Mouse (Mus musculus) midbrain, postnatal 0 days (tissue): ENCODE results near the gene Htr5b. TPM values are rescaled to one million over a fixed set of nuclear protein-coding genes. Genes with fewer than 3 reads are reported as not detected.

Experiments used
- ATAC-seq: fragments of 200-750 bp; cut with Nextera tagmentation; 2 replicates; pipeline ENCODE4 v1.8.0; 2017; ENCODE audit warnings: moderate number of reproducible peaks, mild to moderate bottlenecking, moderate TSS enrichment, moderate library complexity; ENCODE audit not compliant: low FRiP score
- DNase-seq: peaks from one replicate; pipeline ENCODE4 v3.0.0-alpha.2; 2015; ENCODE audit warnings: low spot score
- H3K27ac ChIP-seq: fragments of 300-500 bp; sonication (generic); 2 replicates; pipeline ENCODE4 v1.5.1; 2014; ENCODE audit warnings: low read depth, mild to moderate bottlenecking, low read length, mixed read lengths
- H3K27me3 ChIP-seq: fragments of 300-500 bp; sonication (generic); 2 replicates; pipeline ENCODE4 v1.6.1; 2014; ENCODE audit warnings: low read length, control low read depth, mixed read lengths; ENCODE audit not compliant: insufficient read depth
- H3K36me3 ChIP-seq: fragments of 300-500 bp; sonication (generic); 2 replicates; pipeline ENCODE4 v1.6.1; 2014; ENCODE audit warnings: low read length, control low read depth, mixed read lengths; ENCODE audit not compliant: insufficient read depth
- H3K4me1 ChIP-seq: fragments of 300-500 bp; sonication (generic); 2 replicates; pipeline ENCODE4 v1.6.1; 2014; ENCODE audit warnings: mild to moderate bottlenecking, control low read depth, antibody characterized with exemption, low read length, mixed read lengths; ENCODE audit not compliant: insufficient read depth
- H3K4me2 ChIP-seq: fragments of 300-500 bp; sonication (generic); 2 replicates; pipeline ENCODE4 v1.6.1; 2014; ENCODE audit warnings: low read depth, mild to moderate bottlenecking, low read length, mixed read lengths; ENCODE audit not compliant: poor library complexity, severe bottlenecking
- H3K4me3 ChIP-seq: fragments of 300-500 bp; sonication (generic); 2 replicates; pipeline ENCODE4 v1.5.1; 2014; ENCODE audit warnings: low read depth, mild to moderate bottlenecking, low read length, moderate library complexity
- H3K9ac ChIP-seq: fragments of 300-500 bp; sonication (generic); replicated peaks from 2 replicates; pipeline ENCODE4 v1.6.1; 2014; ENCODE audit warnings: mild to moderate bottlenecking, low read length, moderate library complexity, mixed read lengths; ENCODE audit not compliant: poor library complexity, severe bottlenecking
- H3K9me3 ChIP-seq: fragments of 300-500 bp; sonication (generic); 2 replicates; pipeline ENCODE4 v1.6.1; 2016; ENCODE audit warnings: low read length, control low read depth
- CTCF ChIP-seq: IDR thresholded peaks from 2 replicates; pipeline ENCODE4 v1.5.1; 2016; ENCODE audit warnings: antibody characterized with exemption, mild to moderate bottlenecking
- WGBS: fragments of 180-500 bp; shearing (Covaris S2); extraction: QIAGEN DNeasy Blood & Tissue Kit; methylation state at CpG from one replicate; pipeline ENCODE4 v1.1.7; 2014; 5-methylcytosine and 5-hydroxymethylcytosine counted together
- polyA plus RNA-seq: library from polyadenylated mRNA; unstranded; fragments of >200 nt; fragmentation: Nextera tagmentation; extraction: Ambion mirVana; gene quantifications from 2 replicates; pipeline ENCODE4 v1.2.1, GENCODE M21; 2015
- total RNA-seq: library from RNA; depleted of rRNA; stranded (reverse); fragments of >200 nt; gene quantifications from 2 replicates; pipeline ENCODE4 v1.2.3, GENCODE M21; 2014

Htr5b gene
- total and polyA plus RNA-seq, 2 experiments from 2014 or later = 2.7 to 3.1 TPM

GRCm38 (mm10) chr1:121529286-121529685 lies 1.0 kb upstream of the Htr5b start:
- 90% methylated on average over 6 of the region's 6 CpGs for WGBS
- ATAC-seq = no peak
- H3K36me3 ChIP-seq = no peaks in the 10 kb centered on the region
- no peaks in the 10 kb centered on the region for H3K9me3 ChIP-seq
- H3K4me2 ChIP-seq = no peak overlapping the region
- 0 out of 2 replicates have a peak, but pooled peaks cover 3% of the 10 kb centered on the region for H3K4me1 ChIP-seq
- DNase-seq = no peak
- peaks cover 4% of the 10 kb centered on the region; the same call in 1 of the 2 replicates for H3K27me3 ChIP-seq
- H3K4me3 ChIP-seq = no peak overlapping the region
- no peak overlapping the region for H3K9ac ChIP-seq
- no peak overlapping the region for H3K27ac ChIP-seq
- no peak for TF ChIP-seq CTCF

- no peaks in the 10 kb centered on the region for H3K9me3 ChIP-seq
- H3K27me3 ChIP-seq = peaks cover 4% of the 10 kb centered on the region; the same call in 1 of the 2 replicates
- peak; percentile 35 for TF ChIP-seq CTCF
- H3K36me3 ChIP-seq = no peaks in the 10 kb centered on the region
- peak overlapping the region; percentile 0; the same call in 1 of the 2 replicates for H3K9ac ChIP-seq
- peak overlapping the region; percentile 33 for H3K4me3 ChIP-seq
- no peak overlapping the region for H3K27ac ChIP-seq
- peak; percentile 36 for DNase-seq
- 0 out of 2 replicates have a peak, but pooled peaks cover 3% of the 10 kb centered on the region for H3K4me1 ChIP-seq
- WGBS = 16% methylated on average over 55 of the region's 55 CpGs
- ATAC-seq = peak; percentile 62
- peak overlapping the region; percentile 64 for H3K4me2 ChIP-seq
Measured at GRCm38 (mm10) chr1:121527600-121528398, 466 bp downstream of the Htr5b start.

GRCm38 (mm10) chr1:121527061-121527460 lies 1.2 kb downstream of the Htr5b start:
- 45% methylated on average over 17 of the region's 17 CpGs for WGBS
- Histone ChIP-seq H3K9me3 (no peaks in the 10 kb centered on the region), H3K27ac (no peak overlapping the region), H3K4me3 (peak overlapping the region; percentile 33; the same call in 1 of the 2 replicates), H3K4me1 (0 out of 2 replicates have a peak, but pooled peaks cover 3% of the 10 kb centered on the region), H3K36me3 (no peaks in the 10 kb centered on the region), H3K9ac (no peak overlapping the region; the same call in 1 of the 2 replicates), H3K4me2 (peak overlapping the region; percentile 64), H3K27me3 (peaks cover 4% of the 10 kb centered on the region; the same call in 1 of the 2 replicates)
- ATAC-seq = no peak
- no peak for DNase-seq
- no peak for TF ChIP-seq CTCF

- DNase-seq (no peak), ATAC-seq (no peak)
- Histone ChIP-seq H3K4me3 (no peak overlapping the region), H3K27me3 (no peaks in the 10 kb centered on the region), H3K9ac (no peak overlapping the region), H3K4me1 (no peaks in the 10 kb centered on the region), H3K4me2 (no peak overlapping the region), H3K9me3 (no peaks in the 10 kb centered on the region), H3K36me3 (no peaks in the 10 kb centered on the region), H3K27ac (no peak overlapping the region)
- no peak for TF ChIP-seq CTCF
- WGBS = 69% methylated on average over 1 of the region's 1 CpGs
Measured at GRCm38 (mm10) chr1:121518609-121519008, 9.7 kb downstream of the Htr5b start.

- Histone ChIP-seq H3K27me3 (no peaks in the 10 kb centered on the region), H3K9me3 (no peaks in the 10 kb centered on the region), H3K27ac (no peak overlapping the region), H3K4me1 (no peaks in the 10 kb centered on the region), H3K4me3 (no peak overlapping the region), H3K9ac (no peak overlapping the region), H3K4me2 (no peak overlapping the region), H3K36me3 (0 out of 2 replicates have a peak, but pooled peaks cover 2% of the 10 kb centered on the region)
- TF ChIP-seq CTCF = no peak
- 91% methylated on average over 2 of the region's 2 CpGs for WGBS
- ATAC-seq = no peak
- DNase-seq = no peak
Measured at GRCm38 (mm10) chr1:121511966-121512365, 16.3 kb downstream of the Htr5b start.

- no peak overlapping the region for H3K4me3 ChIP-seq
- no peak overlapping the region for H3K4me2 ChIP-seq
- H3K36me3 ChIP-seq = 0 out of 2 replicates have a peak, but pooled peaks cover 2% of the 10 kb centered on the region
- no peaks in the 10 kb centered on the region for H3K27me3 ChIP-seq
- no peak for ATAC-seq
- no peaks in the 10 kb centered on the region for H3K4me1 ChIP-seq
- no peak overlapping the region for H3K27ac ChIP-seq
- 39% methylated on average over 2 of the region's 2 CpGs for WGBS
- no peak overlapping the region for H3K9ac ChIP-seq
- DNase-seq = peak; percentile 41
- no peak for TF ChIP-seq CTCF
- H3K9me3 ChIP-seq = no peaks in the 10 kb centered on the region
Measured at GRCm38 (mm10) chr1:121511186-121511585, 17.1 kb downstream of the Htr5b start.
